Mouse (Mus musculus): Measurements from ENCODE around the gene Emilin2.

DNA sequence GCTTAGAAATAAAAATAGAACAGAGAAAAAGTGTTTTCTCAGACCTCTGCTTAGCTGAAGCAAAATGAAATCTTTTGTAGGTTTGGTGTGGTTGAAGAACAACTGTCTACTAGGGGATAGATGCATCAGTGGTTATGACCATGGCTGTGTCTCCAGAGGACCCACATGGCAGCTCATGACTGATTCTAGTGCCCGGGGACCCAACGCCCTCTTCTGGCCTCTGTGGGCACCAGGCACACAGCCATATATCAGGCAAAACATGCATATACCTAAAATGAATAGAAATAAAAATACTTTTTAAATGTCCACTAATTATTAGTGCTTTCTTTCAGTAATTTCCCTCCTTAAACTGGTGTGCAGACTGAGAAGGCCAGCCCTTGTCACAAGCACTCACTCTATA, 79.8 kb downstream of the Emilin2 start:
- no peak for TF ChIP-seq CTCF (IDR thresholded peaks at IDR 0.05; ENCODE audit: extremely low read depth, insufficient read length, insufficient replicate concordance, low read depth, low read length)
- TF ChIP-seq POLR2A (IDR thresholded peaks at IDR 0.05; ENCODE audit: low read depth, low read length), result no peak

All from small intestine, adult 2 months (tissue).